In the genomic region with DNA sequence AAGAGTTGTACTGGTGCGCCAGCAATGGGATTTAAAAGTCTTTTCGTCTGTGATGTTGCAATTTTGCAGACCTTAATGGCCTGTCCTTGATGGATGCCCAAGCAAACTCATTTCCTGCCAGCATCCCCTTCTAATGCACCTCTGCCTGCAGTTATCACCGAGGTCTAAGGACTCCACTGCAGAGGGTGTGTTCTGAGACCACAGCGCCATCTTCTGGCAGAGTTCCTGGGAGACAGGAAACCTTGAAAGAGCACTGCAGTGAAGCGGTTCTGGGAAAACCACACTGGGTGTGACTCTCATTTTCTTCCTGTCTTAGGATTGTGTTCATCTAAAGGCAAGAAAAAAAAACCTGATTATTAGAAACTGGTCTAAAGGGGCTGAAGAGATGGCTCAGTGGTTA, we compare ENCODE assay signal across 8 mouse cellular contexts. TPM values are rescaled to one million over a fixed set of nuclear protein-coding genes. Genes with fewer than 3 reads are reported as not detected.
A peak's percentile ranks its signal among the peaks of the same experiment; 100 is the strongest.
DNase-seq lines count a peak whose midpoint lies in the region; ATAC-seq and TF ChIP-seq lines count a peak whose summit lies in the region.

No protein-coding gene starts in this region.

- peak; percentile 16; the same call in 1 of the 2 replicates for TF ChIP-seq CTCF in G1E (IDR thresholded peaks at IDR 0.05; ENCODE audit: low read depth, low read length)

- H3K36me3 ChIP-seq in G1E (replicated peaks): peaks cover 36% of the 10 kb centered on the region
- no peaks in the 10 kb centered on the region for H3K36me3 ChIP-seq in embryonic facial prominence, embryonic 14.5 days (ENCODE audit: control insufficient read depth, insufficient read depth, low read length)

- H3K4me2 ChIP-seq in embryonic facial prominence, embryonic 14.5 days (ENCODE audit: low read depth, low read length): no peak overlapping the region

- 47% methylated on average over 5 of the region's 5 CpGs for WGBS in embryonic facial prominence, embryonic 14.5 days

- DNase-seq in G1E (ENCODE audit: low spot score): peak; percentile 26
- peak; percentile 74 to 79 for DNase-seq in adrenal gland, postnatal 36 days
- peak; percentile 64 for DNase-seq in embryonic facial prominence, embryonic 14.5 days (ENCODE audit: low spot score)
- peak; percentile 52 to 73 for DNase-seq in heart, postnatal 10 days
- DNase-seq in layer of hippocampus, postnatal 14 days (ENCODE audit: low spot score in 2 of 2): peak; percentile 64 to 71
- DNase-seq in lung, postnatal 14 days: peak; percentile 59
- peak; percentile 86 for DNase-seq in retina, postnatal 1 day

- H3K27ac ChIP-seq in embryonic facial prominence, embryonic 14.5 days (replicated peaks; ENCODE audit: low read depth, low read length): no peak overlapping the region

- H3K9me3 ChIP-seq in G1E (replicated peaks): no peaks in the 10 kb centered on the region
- no peaks in the 10 kb centered on the region for H3K9me3 ChIP-seq in embryonic facial prominence, embryonic 14.5 days (ENCODE audit: control insufficient read depth, low read length)

- peaks cover 11% of the 10 kb centered on the region for H3K4me1 ChIP-seq in G1E (ENCODE audit: insufficient read depth, low read depth, low read length)
- no peaks in the 10 kb centered on the region for H3K4me1 ChIP-seq in embryonic facial prominence, embryonic 14.5 days (ENCODE audit: control insufficient read depth, insufficient read depth, low read length)

- H3K27me3 ChIP-seq in G1E (ENCODE audit: insufficient read depth, low read length): no peaks in the 10 kb centered on the region
- H3K27me3 ChIP-seq in embryonic facial prominence, embryonic 14.5 days (replicated peaks; ENCODE audit: control insufficient read depth, insufficient read depth, low read length): no peaks in the 10 kb centered on the region

- ATAC-seq in G1E (ENCODE audit: extremely low read depth, insufficient number of reproducible peaks, low FRiP score, poor library complexity, severe bottlenecking): peak; percentile 75; the same call in 1 of the 2 replicates
- peak; percentile 70 for ATAC-seq in embryonic facial prominence, embryonic 14.5 days (ENCODE audit: low read depth)
- no peak for ATAC-seq in monocyte, adult 5-6 weeks (replicated peaks; ENCODE audit: insufficient number of reproducible peaks, low FRiP score, low TSS enrichment, poor library complexity, severe bottlenecking)

- H3K4me3 ChIP-seq in G1E (ENCODE audit: low read depth, low read length): no peak overlapping the region
- H3K4me3 ChIP-seq in embryonic facial prominence, embryonic 14.5 days (ENCODE audit: low read depth, low read length): no peak overlapping the region

- no peak overlapping the region for H3K9ac ChIP-seq in embryonic facial prominence, embryonic 14.5 days (ENCODE audit: low read depth, low read length)

- intact Hi-C loops in heart, postnatal 10 days (cut with DNase I): no loop called here

RNA-seq across cellular contexts. Expression of gene Ank2, which starts 53.0 kb away (rescaled TPM):
- 95.5 and 139 TPM in 2 replicates for total RNA-seq in G1E (2014; fragmentation: Nextera tagmentation)
- total RNA-seq in G1E (2017): 52.9 and 57.8 TPM in 2 replicates
- polyA plus RNA-seq in G1E (2012): 18.9 and 25.2 TPM in 2 replicates
- total RNA-seq in adrenal gland, postnatal 36 days (2021): 10 to 100 TPM; 38.6 to 42.5 TPM
- 48.3 and 52.2 TPM in 2 replicates for polyA plus RNA-seq in embryonic facial prominence, embryonic 14.5 days (2014; fragmentation: Nextera tagmentation; extraction: Ambion mirVana)
- total RNA-seq in heart, postnatal 10 days (2021): 100 to 1,000 TPM; 289 to 290 TPM
- total RNA-seq in layer of hippocampus, postnatal 14 days (2021): 100 to 1,000 TPM; 837 to 918 TPM
- not detected in 3 replicates for total RNA-seq in monocyte, adult 5-6 weeks (2017)

Comparison
In these comparisons a context has a peak if more than half of its experiments do, and no peak if none do; other contexts are left out.
1. DNase-seq: peak in every context shown above with its lines; median percentile 86 in retina, postnatal 1 day; 76 in adrenal gland, postnatal 36 days; 68 in layer of hippocampus, postnatal 14 days; 64 in embryonic facial prominence, embryonic 14.5 days; 62 in heart, postnatal 10 days; 59 in lung, postnatal 14 days; 26 in G1E.
2. RNA of gene Ank2, which starts 53.0 kb away (total RNA-seq): 837 to 918 TPM in layer of hippocampus, postnatal 14 days, 289 to 290 TPM in heart, postnatal 10 days, 52.9 to 139 TPM in G1E and 38.6 to 42.5 TPM in adrenal gland, postnatal 36 days; not detected in monocyte, adult 5-6 weeks; every median in the first group is over 10 times any median in the second.